Mouse (Mus musculus) liver, adult (tissue): ENCODE data around the gene Hnrnpk.

ENCODE experiments used
- GATA4 ChIP-seq: IDR thresholded peaks from 2 replicates; pipeline ENCODE4 v1.6.1; 2014; ENCODE audit warnings: mild to moderate bottlenecking, low read length; ENCODE audit not compliant: insufficient replicate concordance

Hnrnpk gene

GRCm38 (mm10) chr13:58402003-58402743 is 970 bp downstream of the Hnrnpk start, which contains the start of gene Rmi1:
Gene Rmi1, plus strand, starts transcription at chr13:58402248.
- TF ChIP-seq GATA4 = 0 out of 2 replicates have a peak, but pooled peaks have one; percentile 12

DNA sequence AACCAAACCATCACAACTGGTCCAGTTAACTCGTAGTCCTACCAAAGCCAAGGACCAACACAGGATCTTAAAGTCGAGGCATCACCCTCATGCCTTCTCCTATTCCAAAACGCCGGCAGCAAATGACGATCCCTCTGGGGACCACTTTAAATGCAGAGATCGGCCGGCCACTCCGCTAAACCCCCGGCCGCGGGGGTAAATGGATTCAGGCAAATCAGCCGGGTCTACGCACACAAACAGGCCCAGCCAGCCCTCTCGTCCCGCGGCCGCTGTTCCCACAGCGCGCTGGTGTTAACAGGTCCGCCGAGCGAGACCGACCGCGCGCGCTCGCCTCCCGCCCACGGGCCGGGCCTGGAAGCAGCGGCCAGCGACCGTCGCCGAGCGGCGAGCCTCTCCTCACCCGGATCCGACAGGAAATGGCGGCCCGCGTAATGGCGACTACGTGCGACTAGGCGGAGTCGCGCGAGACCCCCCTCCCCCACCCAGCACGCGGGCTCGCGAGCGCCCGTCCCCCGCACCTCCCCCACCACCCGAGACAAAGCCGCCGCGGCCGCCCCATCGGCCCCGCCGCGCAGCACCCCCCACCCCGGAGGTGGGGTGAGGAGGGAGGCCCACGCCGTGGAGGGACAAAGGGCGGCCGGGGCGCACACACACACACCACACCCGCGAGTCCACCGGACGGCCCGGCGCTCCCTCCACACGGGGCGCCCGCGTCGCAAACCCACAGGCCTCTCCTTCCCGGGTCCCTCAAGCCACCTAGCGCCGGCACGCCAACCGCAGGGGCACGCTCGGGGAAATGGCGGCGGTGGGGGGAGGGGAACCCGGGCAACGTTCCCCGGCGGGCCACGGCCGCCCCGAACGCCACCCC is 1.8 kb downstream of the Hnrnpk start:
- TF ChIP-seq GATA4 = no peak

- TF ChIP-seq GATA4 = no peak
These were observed 2.6 kb downstream of the Hnrnpk start for GRCm38 (mm10) chr13:58400576-58400975.

DNA sequence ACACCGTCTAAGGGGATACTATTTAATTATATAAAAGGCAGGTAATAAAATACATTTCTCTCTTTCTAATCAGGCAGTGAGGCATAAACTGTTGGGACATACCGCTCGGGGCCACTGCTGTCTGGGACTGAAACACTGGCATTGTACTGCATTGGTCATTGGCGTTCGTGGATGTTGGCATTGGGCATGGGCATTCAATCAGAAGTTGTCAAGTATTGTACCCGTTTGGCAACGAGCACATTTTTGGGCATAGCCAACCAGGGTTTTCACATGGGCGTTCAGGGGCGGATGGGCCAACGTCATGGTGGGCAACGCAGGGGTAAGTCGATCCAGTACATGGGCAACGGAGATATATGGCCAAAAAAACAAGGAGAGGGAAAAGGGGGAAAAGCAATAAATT is 5.5 kb downstream of the Hnrnpk start:
- no peak for TF ChIP-seq GATA4

GRCm38 (mm10) chr13:58389324-58389951 is 13.7 kb downstream of the Hnrnpk start:
- no peak for TF ChIP-seq GATA4

DNA sequence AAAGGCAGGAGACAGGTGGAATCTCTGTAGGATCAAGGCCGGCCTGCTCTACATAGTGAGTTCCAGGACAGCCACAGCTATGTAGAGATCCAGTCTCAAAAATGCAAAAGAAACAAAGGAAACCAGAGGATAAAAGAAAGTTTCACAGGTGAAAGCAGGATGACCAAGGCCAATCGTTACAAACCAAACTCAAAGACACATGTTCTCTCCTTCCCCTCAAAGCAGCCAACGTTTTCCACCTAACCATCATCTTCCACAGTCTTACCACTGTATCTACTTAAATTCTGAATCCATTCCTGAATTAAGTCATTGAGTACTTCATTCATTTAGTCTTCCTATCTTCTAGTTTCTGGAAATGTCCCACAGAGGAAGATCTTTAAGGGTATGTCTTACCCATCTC is 14.8 kb downstream of the Hnrnpk start:
- TF ChIP-seq GATA4 = no peak

DNA sequence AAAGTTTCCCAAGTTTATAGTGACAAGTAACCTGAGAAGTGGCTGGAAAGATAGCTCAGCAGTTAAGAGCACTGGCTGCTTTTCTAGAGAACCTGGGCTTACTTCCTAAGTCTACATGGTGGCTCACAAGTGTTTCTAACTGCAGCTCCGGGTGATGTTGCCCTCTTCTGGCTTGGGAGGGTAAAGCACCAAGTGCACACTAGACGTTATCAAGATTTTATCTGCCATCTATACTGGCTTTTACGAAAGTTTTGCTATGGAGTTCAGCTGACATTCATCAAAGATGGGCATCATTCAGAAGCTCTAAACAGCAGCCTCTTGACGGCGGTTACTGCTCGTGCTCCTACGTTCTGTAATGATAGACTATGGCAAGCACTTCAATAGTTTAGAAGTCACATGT is 15.2 kb downstream of the Hnrnpk start:
- peak; percentile 56 for TF ChIP-seq GATA4

DNA sequence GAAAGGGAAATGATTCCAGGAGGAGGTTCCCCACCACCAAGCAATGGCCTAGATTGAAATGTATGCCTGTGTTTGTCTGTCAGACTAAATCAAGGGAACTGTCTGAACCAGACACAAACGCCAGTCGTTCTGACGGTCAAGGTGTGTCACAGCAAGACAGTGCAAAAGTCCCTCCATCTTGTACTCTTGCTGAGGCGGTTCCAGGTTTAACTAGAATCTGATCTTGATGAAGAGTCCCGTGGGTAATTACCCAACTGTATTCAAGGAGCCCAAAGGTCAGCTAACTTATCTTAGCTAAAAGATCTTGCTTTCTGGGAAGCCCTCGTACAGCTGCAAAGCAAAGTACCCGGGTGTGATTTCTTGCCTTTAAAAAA is 17.6 kb downstream of the Hnrnpk start:
- TF ChIP-seq GATA4 = no peak

- TF ChIP-seq GATA4 = no peak
These were observed 18.2 kb downstream of the Hnrnpk start, which contains the start of gene 2210016F16Rik for GRCm38 (mm10) chr13:58384779-58385546. Gene 2210016F16Rik, minus strand, starts transcription at chr13:58385225.

DNA sequence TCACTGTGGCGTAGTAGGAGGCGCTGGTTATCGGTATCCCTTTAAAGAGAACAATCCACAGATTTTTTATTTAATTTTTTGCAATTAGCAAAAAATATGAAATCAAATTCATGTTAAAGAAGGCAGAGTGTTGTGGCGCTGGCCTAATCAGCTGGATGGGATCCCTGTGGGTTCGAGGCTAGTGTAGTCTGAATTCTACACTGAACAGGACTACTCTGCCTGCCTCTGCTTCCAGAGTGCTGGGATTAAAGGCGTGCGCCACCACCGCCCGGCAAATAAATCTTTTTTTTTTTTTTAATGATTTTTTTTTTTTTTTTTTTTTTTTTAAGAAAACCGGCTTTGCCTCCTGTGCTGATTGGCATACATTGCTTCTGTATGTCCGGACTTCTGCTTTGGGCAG is 18.8 kb downstream of the Hnrnpk start:
- TF ChIP-seq GATA4 = no peak

- TF ChIP-seq GATA4 = no peak
These were observed 30.0 kb downstream of the Hnrnpk start for GRCm38 (mm10) chr13:58373153-58373470.

DNA sequence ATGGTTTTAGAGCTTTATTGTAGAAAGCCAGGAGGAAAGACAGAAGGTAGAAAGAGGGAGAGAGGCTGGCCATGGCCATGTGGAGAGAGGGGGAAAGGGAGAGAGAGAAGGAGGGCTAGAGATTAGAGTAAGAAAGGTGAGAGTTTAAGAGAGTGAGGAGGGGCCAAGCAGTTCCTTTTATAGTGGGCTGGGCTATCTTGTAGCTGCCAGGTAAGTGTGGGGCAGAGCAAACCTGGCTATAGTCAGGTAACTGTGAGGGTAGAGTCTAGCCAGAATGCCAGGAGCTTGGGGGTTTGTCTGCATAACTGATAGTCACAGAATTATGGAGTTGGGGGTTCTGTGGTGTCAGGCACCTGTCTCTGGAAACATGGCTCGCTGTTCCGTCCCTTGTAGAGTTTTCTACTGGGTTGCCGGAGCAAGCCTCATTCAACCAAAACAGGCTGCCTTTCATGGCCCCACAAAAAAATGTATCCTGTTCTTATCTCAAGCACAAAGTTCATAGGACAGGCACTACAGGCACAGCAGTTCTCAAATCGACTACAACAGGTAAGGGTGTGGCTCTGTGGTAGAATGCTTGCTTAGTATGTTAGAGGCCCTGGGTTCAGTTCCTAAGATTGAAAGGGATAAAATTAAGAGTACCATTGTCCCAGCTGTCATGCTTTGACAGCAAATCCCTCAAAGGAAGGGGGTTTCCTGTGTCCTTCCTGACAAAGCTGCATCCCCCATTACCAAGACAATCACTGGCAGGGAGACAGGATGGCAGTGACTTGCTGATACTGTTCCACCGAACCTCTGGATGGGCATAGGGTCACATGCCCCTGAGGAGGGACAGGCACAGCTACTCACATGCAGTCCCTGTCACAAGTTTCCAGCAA is 30.6 kb downstream of the Hnrnpk start:
- no peak for TF ChIP-seq GATA4

DNA sequence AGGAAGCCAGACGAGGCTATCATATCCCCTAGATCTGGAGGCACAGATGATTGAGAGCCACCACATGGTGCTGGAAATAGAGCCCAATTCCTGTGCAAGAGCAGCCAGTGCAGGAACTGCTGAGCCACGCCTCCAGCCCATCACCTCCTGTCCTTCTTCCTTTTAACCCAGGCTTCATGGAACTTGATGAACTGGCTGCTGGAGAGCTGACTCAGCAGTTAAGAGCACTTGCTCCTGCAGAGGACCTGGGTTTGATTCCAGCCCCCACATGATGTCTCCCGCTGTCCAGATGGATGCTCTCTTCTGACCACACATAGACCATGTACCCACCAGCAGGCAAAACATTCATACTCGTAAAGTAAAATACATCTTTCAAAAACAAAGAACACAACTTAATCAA is 34.3 kb downstream of the Hnrnpk start:
- no peak for TF ChIP-seq GATA4

DNA sequence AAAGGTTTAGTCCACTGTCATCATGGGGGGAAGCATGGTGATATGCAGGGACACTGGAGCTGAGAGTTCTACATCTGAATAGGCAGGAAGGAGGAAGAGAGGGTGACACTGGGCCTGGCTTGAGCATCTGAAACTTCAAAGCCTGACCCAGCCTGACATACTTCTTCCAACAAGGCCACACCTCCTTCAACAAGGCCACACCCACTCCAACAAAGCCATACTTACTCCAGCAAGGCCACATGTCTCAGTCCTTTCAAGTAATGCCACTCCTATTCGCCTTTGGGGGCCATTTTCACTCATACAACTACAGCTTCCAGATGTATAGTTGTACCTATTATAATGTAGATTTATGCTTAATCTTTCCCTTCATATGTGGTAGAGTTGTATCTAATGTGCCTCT is 35.5 kb downstream of the Hnrnpk start:
- TF ChIP-seq GATA4 = no peak
